Mouse (Mus musculus) adrenal gland, postnatal 4 days (tissue): ENCODE results near the gene Adgrb2. TPM values are rescaled to one million over a fixed set of nuclear protein-coding genes. Genes with fewer than 3 reads are reported as not detected.

Experiments used
- DNase-seq, 2 experiments: peaks; one replicate each; pipeline ENCODE4 v3.0.0; 2021 to 2022; ENCODE audit warnings: low spot score in 2 of 2, mixed read lengths in 2 of 2
- total RNA-seq, 2 experiments: library from RNA; stranded (reverse); gene quantifications; 2 replicates each; pipeline ENCODE4 v1.2.3; 2021

The Adgrb2 gene
- total RNA-seq, 2 experiments from 2014 or later: 41.2 to 43.1 TPM

- no peak for DNase-seq
Measured at GRCm38 (mm10) chr4:130063191-130063590, 78.5 kb downstream of the Adgrb2 start.

- DNase-seq: peak in 1 of 2 experiments; percentile 42
Measured at GRCm38 (mm10) chr4:130066816-130067215, 82.1 kb downstream of the Adgrb2 start.

GRCm38 (mm10) chr4:130070523-130070922 lies 85.9 kb downstream of the Adgrb2 start:
- DNase-seq: no peak

- no peak for DNase-seq
Measured at GRCm38 (mm10) chr4:130071758-130072157, 87.1 kb downstream of the Adgrb2 start.

Other genes with a start within 250 kb of the Adgrb2 start
- 100 to 1,000 TPM; 122 to 138 TPM for gene Khdrbs1, start 242.6 kb upstream of the Adgrb2 start, total RNA-seq
- 100 to 1,000 TPM; 282 to 309 TPM for gene Ptp4a2, start 173.7 kb upstream of the Adgrb2 start, total RNA-seq
- under 1 TPM; 0.62 to 0.64 TPM for gene Spocd1, start 55.6 kb upstream of the Adgrb2 start, total RNA-seq
- 10 to 100 TPM; 62.1 to 69.1 TPM for gene Col16a1, start 63.0 kb downstream of the Adgrb2 start, total RNA-seq
- gene Pef1, start 117.7 kb downstream of the Adgrb2 start, total RNA-seq: 10 to 100 TPM; 63.6 to 65.1 TPM
- 1 to 10 TPM; 1.2 to 1.8 TPM for gene Hcrtr1, start 154.5 kb downstream of the Adgrb2 start, total RNA-seq
- 10 to 100 TPM; 70.0 to 74.0 TPM for gene Tinagl1, start 190.3 kb downstream of the Adgrb2 start, total RNA-seq
- not detected for gene Gm853, start 237.5 kb downstream of the Adgrb2 start, total RNA-seq